Mouse (Mus musculus): ENCODE results near the gene Sh3gl2.

Gene Sh3gl2

DNA sequence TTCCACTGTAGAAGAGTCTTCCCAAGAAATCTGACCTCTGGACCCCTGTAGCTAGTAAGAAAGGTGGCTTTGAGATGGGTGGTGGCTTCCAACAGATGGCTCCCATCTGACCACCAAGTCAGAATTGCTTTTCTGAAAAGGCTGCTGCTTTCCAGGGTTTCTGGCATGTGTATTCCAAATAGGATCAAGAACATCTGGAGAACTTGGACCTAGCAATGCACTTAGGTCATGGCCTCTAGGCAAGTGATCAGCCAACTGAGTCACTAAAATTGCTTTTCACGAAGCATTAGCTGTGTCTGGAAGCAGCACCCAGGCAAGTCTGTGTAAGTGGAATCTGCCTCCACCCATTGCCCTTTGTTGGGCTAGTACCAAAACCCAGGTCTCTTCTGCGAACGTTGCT, 414.3 kb downstream of the Sh3gl2 start:
- DNase-seq, result no peak

DNA sequence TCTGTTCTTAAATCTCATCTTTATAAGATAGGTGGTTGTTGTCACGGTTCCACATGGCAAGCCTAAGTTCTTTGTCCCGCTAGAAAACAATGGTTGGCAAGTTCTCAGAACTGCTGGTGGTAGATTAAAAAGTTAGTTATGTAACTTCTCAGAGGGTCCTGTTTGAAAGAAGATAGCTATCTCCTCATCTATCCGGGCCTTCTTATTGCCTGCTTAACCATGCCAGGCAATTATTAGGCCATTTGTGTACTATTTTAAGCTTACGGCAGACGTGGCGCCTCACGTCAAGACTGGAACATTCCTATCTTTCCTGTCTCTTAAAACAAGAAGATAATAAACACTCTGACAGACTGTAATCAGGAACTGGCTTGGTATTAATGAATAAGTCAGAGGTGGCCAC, 424.5 kb downstream of the Sh3gl2 start:
- no peak for DNase-seq

DNA sequence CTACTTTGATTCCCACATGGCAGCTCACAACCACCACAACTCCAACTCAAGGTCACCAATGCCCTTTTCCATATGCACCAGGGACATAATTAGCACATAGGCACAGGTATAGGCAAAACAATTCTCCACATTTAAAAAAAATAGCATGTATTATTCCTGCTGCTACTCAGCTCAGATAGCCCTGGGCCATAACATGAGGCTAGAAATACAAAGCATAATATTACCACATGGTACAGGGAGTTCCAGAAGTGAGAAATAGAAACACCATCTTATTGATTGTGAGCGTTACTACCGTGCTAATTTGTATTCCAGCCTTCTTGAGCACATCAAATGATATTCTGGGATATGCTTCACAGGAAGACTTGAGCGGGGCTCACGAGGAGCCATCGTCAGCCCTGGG, 464.3 kb downstream of the Sh3gl2 start:
- no peak for DNase-seq

DNA sequence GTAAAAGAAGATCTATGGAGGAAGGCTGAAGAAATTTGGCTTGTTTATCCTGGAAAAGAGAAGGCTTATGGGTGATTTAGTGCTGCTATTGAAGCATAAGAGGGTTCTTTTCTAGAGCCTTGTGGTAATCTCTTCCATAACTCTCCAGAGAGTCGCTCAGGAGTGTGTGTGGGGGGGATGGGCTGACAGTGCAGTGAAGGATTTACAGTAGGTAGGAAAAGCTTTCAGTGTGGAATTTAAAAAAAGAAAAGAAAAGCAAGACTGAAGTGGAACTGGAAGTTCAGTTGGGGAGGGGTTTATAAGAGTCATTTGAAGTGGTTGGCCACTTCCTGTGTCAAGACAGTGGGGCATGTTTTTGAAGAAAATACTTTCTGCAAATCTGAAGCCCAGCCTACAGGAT, 464.8 kb downstream of the Sh3gl2 start:
- DNase-seq, result no peak

DNA sequence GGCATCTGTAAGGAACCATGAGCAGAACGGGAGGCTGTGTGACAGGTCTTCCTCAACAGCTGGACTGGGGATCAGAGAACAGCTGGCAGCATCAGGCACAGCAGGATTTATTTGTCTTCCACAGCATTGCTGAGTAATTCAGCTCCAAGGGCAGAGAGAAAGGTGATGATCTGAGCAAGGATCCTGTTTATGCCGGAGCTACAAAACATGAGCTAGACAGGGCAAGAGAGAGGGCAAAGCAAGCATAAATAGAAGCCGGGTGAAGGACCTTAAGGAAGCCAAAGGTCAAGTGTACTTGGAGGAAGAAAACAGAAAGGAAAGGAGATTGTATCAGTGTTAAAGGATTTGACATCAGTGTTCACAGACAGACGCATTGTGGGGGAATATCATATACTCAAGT, 467.4 kb downstream of the Sh3gl2 start:
- DNase-seq, result peak; percentile 7

DNA sequence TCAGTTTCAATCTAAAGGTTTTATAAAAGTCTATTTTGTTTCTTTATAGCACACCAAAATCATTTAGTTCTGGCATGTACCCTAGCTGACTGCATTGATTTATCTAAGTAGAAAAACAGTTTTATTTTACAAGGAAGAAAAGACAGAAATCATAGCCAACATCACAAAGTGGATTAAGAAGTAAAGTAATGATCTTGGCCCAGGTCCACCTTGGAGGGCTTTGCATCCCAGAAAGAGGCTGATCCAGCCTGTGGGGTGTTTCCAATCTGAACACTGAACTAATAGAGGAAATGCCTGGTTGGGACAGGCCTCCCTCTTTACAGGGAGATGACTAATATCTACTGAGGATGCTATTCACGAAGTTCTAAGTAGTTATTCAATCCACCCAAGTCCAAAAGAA, 472.7 kb downstream of the Sh3gl2 start:
- DNase-seq, result no peak

DNA sequence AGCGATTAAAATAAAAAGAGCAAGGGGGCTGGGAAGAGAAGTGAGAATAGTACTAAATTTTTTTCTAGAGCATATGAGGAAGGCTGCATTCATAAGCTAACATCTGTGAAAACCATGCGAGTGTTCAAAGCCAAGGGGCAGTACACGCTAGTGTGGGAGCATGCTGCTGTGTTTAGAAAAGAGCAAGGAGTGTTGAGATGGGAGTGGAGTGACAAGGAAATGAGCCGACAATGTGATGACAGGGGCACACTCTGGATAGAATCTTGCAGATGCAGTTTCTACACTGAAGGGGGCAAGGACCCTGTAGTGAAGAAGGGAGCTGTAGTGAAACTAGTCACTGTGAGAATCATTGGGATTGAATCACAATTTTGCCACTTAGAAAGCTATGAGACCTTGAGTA, 481.2 kb downstream of the Sh3gl2 start:
- DNase-seq, result no peak

Data from kidney, adult 11 months (tissue).